Mouse (Mus musculus): ENCODE results near the gene Hist1h4c.

Gene Hist1h4c

GRCm38 (mm10) chr13:23659636-23660366 lies 38.5 kb downstream of the Hist1h4c start:
- in situ Hi-C loops (cut with MboI, MseI), result loop anchor here in 1 of 2 experiments (10.0 kb wide), 1 partner anchor 1475 kb away; the partner anchor contains the start of gene Vmn1r191

All from T-helper 17 cell (primary cell).